Comparison of ENCODE assay signal across 23 mouse cellular contexts in the genomic region with DNA sequence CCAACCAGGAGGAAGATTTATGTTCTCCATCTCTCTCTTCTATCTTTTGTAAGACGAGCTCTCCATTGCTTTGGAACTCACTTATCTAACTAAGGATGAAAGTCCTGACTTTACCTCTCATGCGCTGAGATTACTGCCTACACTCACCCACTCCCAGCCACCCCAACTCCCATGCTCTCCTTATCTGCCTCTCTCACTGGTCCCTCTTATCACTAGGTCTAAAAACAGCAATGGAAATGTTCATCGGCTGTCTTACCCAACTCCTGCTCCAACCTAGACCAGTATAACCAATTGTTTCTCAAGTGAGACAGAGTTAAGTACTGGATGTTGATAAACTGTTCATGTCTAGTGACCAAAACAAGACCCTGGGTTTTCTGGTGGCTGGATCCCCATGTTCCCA. TPM values are rescaled to one million over a fixed set of nuclear protein-coding genes. Genes with fewer than 3 reads are reported as not detected.
DNase-seq lines count a peak whose midpoint lies in the region; ATAC-seq lines count a peak whose summit lies in the region.
"Had no signal": no experiment of that assay in that cellular context is flagged by ENCODE, and none has a peak within 500 bp of the region (broad histone marks: within the 10 kb centered on the region; RNA-seq: fewer than 3 reads in every experiment).

No protein-coding gene starts in this region.

- H3K4me2 ChIP-seq in midbrain, embryonic 11.5 days = no peak overlapping the region
- H3K4me2 ChIP-seq in heart, embryonic 14.5 days (ENCODE audit: low read length) = no peak overlapping the region
- H3K4me2 ChIP-seq in liver, embryonic 13.5 days = no peak overlapping the region
- H3K4me2 ChIP-seq in forebrain, embryonic 15.5 days (replicated peaks) = no peak overlapping the region
- H3K4me2 ChIP-seq: embryonic facial prominence, embryonic 12.5 days; limb, embryonic 15.5 days; neural tube, embryonic 15.5 days had no signal

- peak; percentile 60 for DNase-seq in midbrain, embryonic 11.5 days (ENCODE audit: low spot score, missing footprints)
- DNase-seq in midbrain, embryonic 10.5 days (ENCODE audit: low spot score) = no peak
- peak; percentile 8 for DNase-seq in liver, embryonic 13.5 days
- no peak for DNase-seq in lung, postnatal 36 days
- no peak for DNase-seq in cerebellum, adult 11 months
- DNase-seq: adrenal gland, postnatal 14 days; cerebellum, adult 8-10 months; gastrocnemius, postnatal 36 days; layer of hippocampus, postnatal 36 days; right cerebral cortex, postnatal 14 days; spleen, adult 18-20 months; thymus, postnatal 36 days had no signal

- no peak for ATAC-seq in midbrain, embryonic 11.5 days (ENCODE audit: low FRiP score)
- no peak for ATAC-seq in heart, embryonic 14.5 days (ENCODE audit: insufficient number of reproducible peaks, insufficient read depth, low FRiP score, low read depth)
- ATAC-seq in liver, embryonic 13.5 days (ENCODE audit: low read depth) = peak; percentile 87
- no peak for ATAC-seq in forebrain, embryonic 15.5 days (replicated peaks)
- ATAC-seq: activated CD4-positive, CD25-positive, alpha-beta regulatory T cell, adult 4 months; forebrain, embryonic 14.5 days; lung, postnatal 0 days; midbrain, embryonic 16.5 days had no signal

- H3K27ac ChIP-seq in midbrain, embryonic 11.5 days (ENCODE audit: low read depth, low read length) = no peak overlapping the region
- H3K27ac ChIP-seq in midbrain, embryonic 10.5 days (replicated peaks) = no peak overlapping the region
- H3K27ac ChIP-seq in heart, embryonic 14.5 days (replicated peaks in 1 of 2; ENCODE audit: control insufficient read depth in 1 of 2, insufficient read depth in 1 of 2, low read depth in 2 of 2, low read length in 2 of 2) = peak overlapping the region; percentile 41 to 66; a peak in 2 of 4 replicates
- H3K27ac ChIP-seq in liver, embryonic 13.5 days = no peak overlapping the region
- H3K27ac ChIP-seq in forebrain, embryonic 15.5 days (replicated peaks) = no peak overlapping the region
- H3K27ac ChIP-seq: embryonic facial prominence, embryonic 12.5 days; layer of hippocampus, adult 2 months; limb, embryonic 15.5 days; neural tube, embryonic 15.5 days had no signal

- no peak overlapping the region for H3K9ac ChIP-seq in midbrain, embryonic 11.5 days (ENCODE audit: low read length)
- H3K9ac ChIP-seq in heart, embryonic 14.5 days (ENCODE audit: low read length) = no peak overlapping the region
- H3K9ac ChIP-seq in liver, embryonic 13.5 days = no peak overlapping the region
- no peak overlapping the region for H3K9ac ChIP-seq in forebrain, embryonic 15.5 days (replicated peaks)
- H3K9ac ChIP-seq: embryonic facial prominence, embryonic 12.5 days; limb, embryonic 15.5 days; neural tube, embryonic 15.5 days had no signal

- H3K4me1 ChIP-seq in midbrain, embryonic 11.5 days (ENCODE audit: control insufficient read depth, insufficient read depth, low read length) = no peaks in the 10 kb centered on the region
- H3K4me1 ChIP-seq in midbrain, embryonic 10.5 days = no peaks in the 10 kb centered on the region
- peaks cover 2 to 13% of the 10 kb centered on the region in 2 experiments; a peak in 3 of 4 replicates for H3K4me1 ChIP-seq in heart, embryonic 14.5 days (ENCODE audit: control insufficient read depth in 2 of 2, insufficient read depth in 2 of 2, low read length in 2 of 2)
- peaks cover 10% of the 10 kb centered on the region for H3K4me1 ChIP-seq in liver, embryonic 13.5 days (replicated peaks)
- H3K4me1 ChIP-seq in forebrain, embryonic 15.5 days = no peaks in the 10 kb centered on the region
- H3K4me1 ChIP-seq: embryonic facial prominence, embryonic 12.5 days; limb, embryonic 15.5 days; neural tube, embryonic 15.5 days had no signal

- H3K27me3 ChIP-seq in midbrain, embryonic 11.5 days (ENCODE audit: control insufficient read depth, insufficient read depth, low read length) = no peaks in the 10 kb centered on the region
- H3K27me3 ChIP-seq in midbrain, embryonic 10.5 days (ENCODE audit: low read depth, poor library complexity, severe bottlenecking) = no peaks in the 10 kb centered on the region
- no peaks in the 10 kb centered on the region for H3K27me3 ChIP-seq in heart, embryonic 14.5 days (ENCODE audit: control insufficient read depth, insufficient read depth, low read length)
- H3K27me3 ChIP-seq in liver, embryonic 13.5 days = no peaks in the 10 kb centered on the region
- H3K27me3 ChIP-seq in forebrain, embryonic 15.5 days = no peaks in the 10 kb centered on the region
- H3K27me3 ChIP-seq: embryonic facial prominence, embryonic 12.5 days; limb, embryonic 15.5 days; neural tube, embryonic 15.5 days had no signal

- no peaks in the 10 kb centered on the region for H3K9me3 ChIP-seq in midbrain, embryonic 11.5 days (ENCODE audit: control insufficient read depth, low read length)
- H3K9me3 ChIP-seq in midbrain, embryonic 10.5 days (replicated peaks) = no peaks in the 10 kb centered on the region
- H3K9me3 ChIP-seq in heart, embryonic 14.5 days (ENCODE audit: control insufficient read depth, low read length) = no peaks in the 10 kb centered on the region
- no peaks in the 10 kb centered on the region for H3K9me3 ChIP-seq in liver, embryonic 13.5 days (replicated peaks)
- no peaks in the 10 kb centered on the region for H3K9me3 ChIP-seq in forebrain, embryonic 15.5 days
- H3K9me3 ChIP-seq: embryonic facial prominence, embryonic 12.5 days; limb, embryonic 15.5 days; neural tube, embryonic 15.5 days had no signal

- H3K4me3 ChIP-seq in midbrain, embryonic 11.5 days (ENCODE audit: low read depth, low read length) = no peak overlapping the region
- H3K4me3 ChIP-seq in midbrain, embryonic 10.5 days = no peak overlapping the region
- H3K4me3 ChIP-seq in heart, embryonic 14.5 days (ENCODE audit: control insufficient read depth in 1 of 2, insufficient read depth in 1 of 2, low read depth in 1 of 2, low read length in 2 of 2) = no peak overlapping the region
- H3K4me3 ChIP-seq in liver, embryonic 13.5 days (replicated peaks) = no peak overlapping the region
- no peak overlapping the region for H3K4me3 ChIP-seq in forebrain, embryonic 15.5 days
- H3K4me3 ChIP-seq: embryonic facial prominence, embryonic 12.5 days; erythroblast, embryonic 14.5 days; layer of hippocampus, adult 2 months; limb, embryonic 15.5 days; neural tube, embryonic 15.5 days had no signal

- WGBS in midbrain, embryonic 11.5 days = 92% methylated on average over 3 of the region's 3 CpGs
- 93% methylated on average over 3 of the region's 3 CpGs for WGBS in midbrain, embryonic 10.5 days
- 16% methylated on average over 3 of the region's 3 CpGs for WGBS in heart, embryonic 14.5 days
- 21% methylated on average over 3 of the region's 3 CpGs for WGBS in liver, embryonic 13.5 days (ENCODE audit: insufficient replicate concordance)
- 97% methylated on average over 3 of the region's 3 CpGs for WGBS in forebrain, embryonic 15.5 days

- H3K36me3 ChIP-seq in midbrain, embryonic 11.5 days (ENCODE audit: control insufficient read depth, insufficient read depth, low read length) = peaks cover 6% of the 10 kb centered on the region
- H3K36me3 ChIP-seq in midbrain, embryonic 10.5 days = peaks cover 95% of the 10 kb centered on the region
- peaks cover 86% of the 10 kb centered on the region for H3K36me3 ChIP-seq in heart, embryonic 14.5 days (ENCODE audit: control insufficient read depth, insufficient read depth, low read length)
- peaks cover 59% of the 10 kb centered on the region for H3K36me3 ChIP-seq in liver, embryonic 13.5 days
- peaks cover 65% of the 10 kb centered on the region for H3K36me3 ChIP-seq in forebrain, embryonic 15.5 days

RNA-seq across cellular contexts. Expression of a gene that starts 51.7 kb away (rescaled TPM):
- polyA plus RNA-seq in midbrain, embryonic 11.5 days (2014; fragmentation: Nextera tagmentation; extraction: Ambion mirVana) = 494 and 501 TPM in 2 replicates
- 503 and 508 TPM in 2 replicates for polyA plus RNA-seq in midbrain, embryonic 10.5 days (2016; fragmentation: Nextera tagmentation; extraction: Ambion mirVana)
- polyA plus RNA-seq in heart, embryonic 14.5 days (2014; fragmentation: Nextera tagmentation; extraction: Ambion mirVana) = 232 and 268 TPM in 2 replicates
- polyA plus RNA-seq in liver, embryonic 13.5 days (2015; fragmentation: Nextera tagmentation; extraction: Ambion mirVana) = 390 and 411 TPM in 2 replicates
- 592 and 601 TPM in 2 replicates for polyA plus RNA-seq in forebrain, embryonic 15.5 days (2015; fragmentation: Nextera tagmentation; extraction: Ambion mirVana)

Comparison
In these comparisons a context has a peak if more than half of its experiments do, and no peak if none do; other contexts are left out.
1. DNase-seq: peak in midbrain, embryonic 11.5 days (single experiment) and liver, embryonic 13.5 days (single experiment); none in midbrain, embryonic 10.5 days (single experiment), lung, postnatal 36 days (single experiment) and cerebellum, adult 11 months (single experiment).
2. H3K27ac ChIP-seq: peak in heart, embryonic 14.5 days (2 of 2); none in midbrain, embryonic 11.5 days (single experiment), midbrain, embryonic 10.5 days (single experiment), liver, embryonic 13.5 days (single experiment) and forebrain, embryonic 15.5 days (single experiment).